Mouse (Mus musculus) kidney, adult 8-10 months (tissue): ENCODE measurements around the gene Hoxc8.

Source experiments
- DNase-seq, 2 experiments: peaks; one replicate each; pipeline ENCODE4 v3.0.0; 2022

Gene Hoxc8

GRCm38 (mm10) chr15:103010112-103010846 lies 19.9 kb downstream of the Hoxc8 start:
- DNase-seq = no peak

- no peak for DNase-seq
Measured at GRCm38 (mm10) chr15:103010847-103011555, 20.6 kb downstream of the Hoxc8 start.

GRCm38 (mm10) chr15:103011928-103012486 lies 21.6 kb downstream of the Hoxc8 start:
- no peak for DNase-seq

- DNase-seq = no peak
Measured at GRCm38 (mm10) chr15:103013238-103013984, 23.0 kb downstream of the Hoxc8 start.

GRCm38 (mm10) chr15:103014166-103015008 lies 24.0 kb downstream of the Hoxc8 start:
- DNase-seq = peak in 1 of 2 experiments; percentile 44

- no peak for DNase-seq
Measured at GRCm38 (mm10) chr15:103015009-103015399, 24.6 kb downstream of the Hoxc8 start.

GRCm38 (mm10) chr15:103015406-103016166 lies 25.2 kb downstream of the Hoxc8 start:
- no peak for DNase-seq

GRCm38 (mm10) chr15:103018636-103019035 lies 28.2 kb downstream of the Hoxc8 start, which contains the start of gene Hoxc4:
Gene Hoxc4 (plus strand): TSS chr15:103018934.
- DNase-seq = no peak

- no peak for DNase-seq
Measured at GRCm38 (mm10) chr15:103020899-103021418, 30.6 kb downstream of the Hoxc8 start.

- no peak for DNase-seq
Measured at GRCm38 (mm10) chr15:103021544-103021943, 31.1 kb downstream of the Hoxc8 start.

- no peak for DNase-seq
Measured at GRCm38 (mm10) chr15:103024131-103024530, 33.7 kb downstream of the Hoxc8 start.

- no peak for DNase-seq
Measured at GRCm38 (mm10) chr15:103027266-103028235, 37.1 kb downstream of the Hoxc8 start.

GRCm38 (mm10) chr15:103028916-103029512 lies 38.6 kb downstream of the Hoxc8 start:
- DNase-seq = no peak

GRCm38 (mm10) chr15:103030142-103030541 lies 39.7 kb downstream of the Hoxc8 start:
- DNase-seq = no peak

- DNase-seq = no peak
Measured at GRCm38 (mm10) chr15:103032167-103032566, 41.8 kb downstream of the Hoxc8 start.

GRCm38 (mm10) chr15:103032646-103033575 lies 42.5 kb downstream of the Hoxc8 start:
- DNase-seq = no peak

- DNase-seq = no peak
Measured at GRCm38 (mm10) chr15:103034043-103034806, 43.8 kb downstream of the Hoxc8 start.
